Mouse (Mus musculus) neural tube, embryonic 12.5 days (tissue): ENCODE results near the gene Calm4. TPM values are rescaled to one million over a fixed set of nuclear protein-coding genes. Genes with fewer than 3 reads are reported as not detected.
"Not testable (repeated sequence)": the region's sequence is repeated elsewhere in the genome, so short reads cannot be mapped to it uniquely, and the experiment has no call there.

Source experiments
- ATAC-seq: fragments of 200-750 bp; cut with Nextera tagmentation; 2 replicates; pipeline ENCODE4 v1.8.0; 2017; ENCODE audit warnings: low read depth, mild to moderate bottlenecking, moderate TSS enrichment, moderate library complexity; ENCODE audit not compliant: low FRiP score
- H3K27ac ChIP-seq: fragments of 300-500 bp; sonication (generic); 2 replicates; pipeline ENCODE4 v1.5.1; 2016
- H3K27me3 ChIP-seq: fragments of 300-500 bp; sonication (generic); replicated peaks from 2 replicates; pipeline ENCODE4 v1.6.1; 2016; ENCODE audit warnings: mild to moderate bottlenecking
- H3K36me3 ChIP-seq: fragments of 300-500 bp; sonication (generic); 2 replicates; pipeline ENCODE4 v1.6.1; 2016; ENCODE audit warnings: mild to moderate bottlenecking
- H3K4me1 ChIP-seq: fragments of 300-500 bp; sonication (generic); 2 replicates; pipeline ENCODE4 v1.6.1; 2016
- H3K4me2 ChIP-seq: fragments of 300-500 bp; sonication (generic); replicated peaks from 2 replicates; pipeline ENCODE4 v1.6.1; 2016; ENCODE audit warnings: mild to moderate bottlenecking
- H3K4me3 ChIP-seq: fragments of 300-500 bp; sonication (generic); 2 replicates; pipeline ENCODE4 v1.5.1; 2016
- H3K9ac ChIP-seq: fragments of 300-500 bp; sonication (generic); 2 replicates; pipeline ENCODE4 v1.6.1; 2016; ENCODE audit warnings: mild to moderate bottlenecking
- H3K9me3 ChIP-seq: fragments of 300-500 bp; sonication (generic); 2 replicates; pipeline ENCODE4 v1.6.1; 2016; ENCODE audit warnings: mild to moderate bottlenecking
- whole genome bisulfite sequencing: fragments of 180-500 bp; shearing (Covaris S2); methylation state at CpG from one replicate; pipeline ENCODE4 v1.1.7; 2016; 5-methylcytosine and 5-hydroxymethylcytosine counted together
- polyA plus RNA-seq: library from polyadenylated mRNA; unstranded; fragments of >200 nt; fragmentation: Nextera tagmentation; extraction: Ambion mirVana; gene quantifications from 2 replicates; pipeline ENCODE4 v1.2.1, GENCODE M21; 2016

Calm4 gene
- not detected in 2 replicates for polyA plus RNA-seq

GRCm38 (mm10) chr13:3837312-3837807 is at the start of gene Calm4:
Calm4 (plus strand) TSS chr13:3837757.
- not testable (repeated sequence) for H3K36me3 ChIP-seq

GRCm38 (mm10) chr13:3788588-3788987 is 49.0 kb upstream of the Calm4 start:
- Histone ChIP-seq H3K4me2 (no peak overlapping the region), H3K27me3 (no peaks in the 10 kb centered on the region), H3K4me1 (no peaks in the 10 kb centered on the region), H3K9ac (no peak overlapping the region), H3K36me3 (no peaks in the 10 kb centered on the region), H3K9me3 (no peaks in the 10 kb centered on the region), H3K27ac (no peak overlapping the region), H3K4me3 (no peak overlapping the region)
- 90% methylated on average over 2 of the region's 2 CpGs for WGBS
- ATAC-seq: no peak

More at GRCm38 (mm10) chr13:3837312-3837807, at the start of gene Calm4:
- H3K27me3 ChIP-seq, H3K4me3 ChIP-seq, H3K27ac ChIP-seq, H3K4me1 ChIP-seq, ATAC-seq, H3K4me2 ChIP-seq, H3K9ac ChIP-seq, H3K9me3 ChIP-seq: not testable (repeated sequence)

- Histone ChIP-seq H3K4me3 (no peak overlapping the region), H3K9ac (no peak overlapping the region), H3K27me3 (no peaks in the 10 kb centered on the region), H3K9me3 (no peaks in the 10 kb centered on the region), H3K4me2 (no peak overlapping the region), H3K36me3 (no peaks in the 10 kb centered on the region), H3K4me1 (no peaks in the 10 kb centered on the region), H3K27ac (no peak overlapping the region)
- 67% methylated on average over 2 of the region's 2 CpGs for WGBS
- ATAC-seq: no peak
Measured at GRCm38 (mm10) chr13:3789531-3789930, 48.0 kb upstream of the Calm4 start.

GRCm38 (mm10) chr13:3796649-3797048 is 40.9 kb upstream of the Calm4 start:
- no peak overlapping the region for H3K4me2 ChIP-seq
- no peak for ATAC-seq
- no peaks in the 10 kb centered on the region for H3K4me1 ChIP-seq
- no peaks in the 10 kb centered on the region for H3K9me3 ChIP-seq
- no peak overlapping the region for H3K4me3 ChIP-seq
- 85% methylated on average over 4 of the region's 4 CpGs for WGBS
- no peaks in the 10 kb centered on the region for H3K36me3 ChIP-seq
- H3K9ac ChIP-seq: no peak overlapping the region
- no peaks in the 10 kb centered on the region for H3K27me3 ChIP-seq
- H3K27ac ChIP-seq: no peak overlapping the region

- Histone ChIP-seq H3K4me2 (no peak overlapping the region), H3K27me3 (no peaks in the 10 kb centered on the region), H3K4me3 (no peak overlapping the region), H3K9me3 (no peaks in the 10 kb centered on the region), H3K36me3 (no peaks in the 10 kb centered on the region), H3K27ac (no peak overlapping the region), H3K9ac (no peak overlapping the region), H3K4me1 (no peaks in the 10 kb centered on the region)
- ATAC-seq: no peak
Measured at GRCm38 (mm10) chr13:3798751-3799150, 38.8 kb upstream of the Calm4 start.

GRCm38 (mm10) chr13:3799386-3799785 is 38.2 kb upstream of the Calm4 start:
- H3K27ac ChIP-seq: no peak overlapping the region
- H3K36me3 ChIP-seq: no peaks in the 10 kb centered on the region
- H3K4me2 ChIP-seq: no peak overlapping the region
- H3K27me3 ChIP-seq: no peaks in the 10 kb centered on the region
- no peak overlapping the region for H3K4me3 ChIP-seq
- ATAC-seq: no peak
- WGBS: 69% methylated on average over 3 of the region's 3 CpGs
- no peak overlapping the region for H3K9ac ChIP-seq
- no peaks in the 10 kb centered on the region for H3K4me1 ChIP-seq
- H3K9me3 ChIP-seq: no peaks in the 10 kb centered on the region

GRCm38 (mm10) chr13:3804186-3804585 is 33.4 kb upstream of the Calm4 start, which contains the start of gene Calml3:
Calml3 (minus strand) TSS chr13:3804316.
- 86% methylated on average over 13 of the region's 13 CpGs for WGBS
- H3K9ac ChIP-seq: no peak within 1 kb of the TSS

GRCm38 (mm10) chr13:3805132-3805531 is 32.4 kb upstream of the Calm4 start:
- no peaks in the 10 kb centered on the region for H3K9me3 ChIP-seq
- WGBS: 61% methylated on average over 2 of the region's 2 CpGs
- ATAC-seq: no peak

More at GRCm38 (mm10) chr13:3804186-3804585, 33.4 kb upstream of the Calm4 start, which contains the start of gene Calml3:
- Histone ChIP-seq H3K4me2 (no peak within 1 kb of the TSS), H3K36me3 (no peaks in the 10 kb centered on the region), H3K4me1 (no peaks in the 10 kb centered on the region), H3K4me3 (no peak within 1 kb of the TSS), H3K9me3 (no peaks in the 10 kb centered on the region), H3K27me3 (no peaks in the 10 kb centered on the region), H3K27ac (no peak within 1 kb of the TSS)
- ATAC-seq: no peak

GRCm38 (mm10) chr13:3805638-3806037 is 31.9 kb upstream of the Calm4 start:
- Histone ChIP-seq H3K27ac (no peak overlapping the region), H3K9me3 (no peaks in the 10 kb centered on the region), H3K27me3 (no peaks in the 10 kb centered on the region), H3K4me2 (no peak overlapping the region), H3K36me3 (no peaks in the 10 kb centered on the region), H3K9ac (no peak overlapping the region), H3K4me3 (no peak overlapping the region), H3K4me1 (no peaks in the 10 kb centered on the region)
- 85% methylated on average over 5 of the region's 5 CpGs for WGBS
- no peak for ATAC-seq

More at GRCm38 (mm10) chr13:3805132-3805531, 32.4 kb upstream of the Calm4 start:
- no peak overlapping the region for H3K27ac ChIP-seq
- no peaks in the 10 kb centered on the region for H3K27me3 ChIP-seq
- no peaks in the 10 kb centered on the region for H3K4me1 ChIP-seq
- no peaks in the 10 kb centered on the region for H3K36me3 ChIP-seq
- no peak overlapping the region for H3K4me2 ChIP-seq
- H3K4me3 ChIP-seq: no peak overlapping the region
- no peak overlapping the region for H3K9ac ChIP-seq

- Histone ChIP-seq H3K9me3 (no peaks in the 10 kb centered on the region), H3K27ac (no peak overlapping the region), H3K27me3 (no peaks in the 10 kb centered on the region), H3K4me3 (no peak overlapping the region), H3K4me1 (no peaks in the 10 kb centered on the region), H3K4me2 (no peak overlapping the region), H3K9ac (no peak overlapping the region), H3K36me3 (no peaks in the 10 kb centered on the region)
- no peak for ATAC-seq
- 76% methylated on average over 7 of the region's 7 CpGs for WGBS
Measured at GRCm38 (mm10) chr13:3807131-3807827, 30.3 kb upstream of the Calm4 start.

GRCm38 (mm10) chr13:3818012-3818739 is 19.4 kb upstream of the Calm4 start:
- Histone ChIP-seq H3K36me3 (no peaks in the 10 kb centered on the region), H3K4me2 (no peak overlapping the region), H3K9me3 (no peaks in the 10 kb centered on the region), H3K27me3 (no peaks in the 10 kb centered on the region), H3K4me1 (no peaks in the 10 kb centered on the region), H3K9ac (no peak overlapping the region), H3K4me3 (no peak overlapping the region), H3K27ac (no peak overlapping the region)
- WGBS: 83% methylated on average over 5 of the region's 5 CpGs
- ATAC-seq: no peak

- Histone ChIP-seq H3K9ac (no peak overlapping the region), H3K27ac (no peak overlapping the region), H3K4me1 (no peaks in the 10 kb centered on the region), H3K4me3 (no peak overlapping the region), H3K36me3 (no peaks in the 10 kb centered on the region), H3K27me3 (no peaks in the 10 kb centered on the region), H3K4me2 (no peak overlapping the region), H3K9me3 (no peaks in the 10 kb centered on the region)
- no peak for ATAC-seq
- 93% methylated on average over 2 of the region's 2 CpGs for WGBS
Measured at GRCm38 (mm10) chr13:3818740-3819076, 18.8 kb upstream of the Calm4 start.
